Mouse (Mus musculus) limb, embryonic 11.5 days (tissue): ENCODE measurements around the gene Irx2. TPM values are rescaled to one million over a fixed set of nuclear protein-coding genes. Genes with fewer than 3 reads are reported as not detected.

ENCODE experiments used
- ATAC-seq: fragments of 200-750 bp; cut with Nextera tagmentation; 2 replicates; pipeline ENCODE4 v1.8.0; 2017; ENCODE audit warnings: low read depth; ENCODE audit not compliant: insufficient number of reproducible peaks, low FRiP score, low TSS enrichment
- DNase-seq: peaks from one replicate; pipeline ENCODE4 v3.0.0-alpha.2; 2015; ENCODE audit warnings: low spot score
- H3K27ac ChIP-seq: fragments of 300-500 bp; sonication (generic); replicated peaks from 2 replicates; pipeline ENCODE4 v1.5.1; 2014; ENCODE audit warnings: low read depth, mild to moderate bottlenecking, low read length
- H3K27me3 ChIP-seq: fragments of 300-500 bp; sonication (generic); 2 replicates; pipeline ENCODE4 v1.6.1; 2014; ENCODE audit warnings: mild to moderate bottlenecking, low read length, mixed read lengths; ENCODE audit not compliant: control insufficient read depth, insufficient read depth
- H3K36me3 ChIP-seq: fragments of 300-500 bp; sonication (generic); 2 replicates; pipeline ENCODE4 v1.6.1; 2014; ENCODE audit warnings: mild to moderate bottlenecking, low read length, moderate library complexity, mixed read lengths; ENCODE audit not compliant: control insufficient read depth, insufficient read depth
- H3K4me1 ChIP-seq: fragments of 300-500 bp; sonication (generic); 2 replicates; pipeline ENCODE4 v1.6.1; 2014; ENCODE audit warnings: low read length, mixed read lengths; ENCODE audit not compliant: control insufficient read depth, insufficient read depth
- H3K4me2 ChIP-seq: fragments of 300-500 bp; sonication (generic); 2 replicates; pipeline ENCODE4 v1.6.1; 2014; ENCODE audit warnings: low read depth, mild to moderate bottlenecking, moderate library complexity; ENCODE audit not compliant: severe bottlenecking
- H3K4me3 ChIP-seq: fragments of 300-500 bp; sonication (generic); 2 replicates; pipeline ENCODE4 v1.5.1; 2014; ENCODE audit warnings: low read depth, low read length
- H3K9ac ChIP-seq: fragments of 300-500 bp; sonication (generic); 2 replicates; pipeline ENCODE4 v1.6.1; 2014; ENCODE audit warnings: mild to moderate bottlenecking, low read length
- H3K9me3 ChIP-seq: fragments of 300-500 bp; sonication (generic); 2 replicates; pipeline ENCODE4 v1.6.1; 2016; ENCODE audit warnings: low read length; ENCODE audit not compliant: control insufficient read depth
- WGBS: fragments of 180-500 bp; shearing (Covaris S2); extraction: QIAGEN DNeasy Blood & Tissue Kit; methylation state at CpG from one replicate; pipeline ENCODE4 v1.1.7; 2014; 5-methylcytosine and 5-hydroxymethylcytosine counted together
- polyA plus RNA-seq: library from polyadenylated mRNA; unstranded; fragments of >200 nt; fragmentation: Nextera tagmentation; extraction: Ambion mirVana; gene quantifications from 2 replicates; pipeline ENCODE4 v1.2.1, GENCODE M21; 2014

Gene Irx2
- polyA plus RNA-seq, 1 experiment from 2014 or later: 1.5 TPM

- no peaks in the 10 kb centered on the region for H3K36me3 ChIP-seq
- no peak overlapping the region for H3K27ac ChIP-seq
- peak overlapping the region; percentile 24; the same call in 1 of the 2 replicates for H3K4me2 ChIP-seq
- ATAC-seq (no peak), DNase-seq (peak; percentile 71)
- under 1% methylated on average over 46 of the region's 46 CpGs for WGBS
- peaks cover 8% of the 10 kb centered on the region; the same call in 1 of the 2 replicates for H3K4me1 ChIP-seq
- no peak overlapping the region for H3K9ac ChIP-seq
- peaks cover 80% of the 10 kb centered on the region for H3K27me3 ChIP-seq
- H3K9me3 ChIP-seq: no peaks in the 10 kb centered on the region
- H3K4me3 ChIP-seq: 0 out of 2 replicates have a peak overlapping the region, but pooled peaks have one; percentile 6
Measured at GRCm38 (mm10) chr13:72623926-72624846, 4.4 kb upstream of the Irx2 start.

- H3K9ac ChIP-seq: no peak overlapping the region
- H3K9me3 ChIP-seq: no peaks in the 10 kb centered on the region
- 3% methylated on average over 6 of the region's 6 CpGs for WGBS
- H3K4me1 ChIP-seq: peaks cover 8% of the 10 kb centered on the region; the same call in 1 of the 2 replicates
- DNase-seq: no peak
- H3K4me3 ChIP-seq: 0 out of 2 replicates have a peak overlapping the region, but pooled peaks have one; percentile 6
- H3K36me3 ChIP-seq: no peaks in the 10 kb centered on the region
- no peak for ATAC-seq
- no peak overlapping the region; the same call in 1 of the 2 replicates for H3K4me2 ChIP-seq
- H3K27ac ChIP-seq: no peak overlapping the region
- H3K27me3 ChIP-seq: peaks cover 79% of the 10 kb centered on the region
Measured at GRCm38 (mm10) chr13:72624847-72625170, 3.8 kb upstream of the Irx2 start.

- Histone ChIP-seq H3K9ac (no peak overlapping the region), H3K4me1 (peaks cover 8% of the 10 kb centered on the region; the same call in 1 of the 2 replicates), H3K4me2 (no peak overlapping the region), H3K27me3 (peaks cover 83% of the 10 kb centered on the region), H3K9me3 (no peaks in the 10 kb centered on the region), H3K36me3 (no peaks in the 10 kb centered on the region), H3K4me3 (no peak overlapping the region), H3K27ac (no peak overlapping the region)
- DNase-seq (peak; percentile 68), ATAC-seq (no peak)
- WGBS: 4% methylated on average over 28 of the region's 28 CpGs
Measured at GRCm38 (mm10) chr13:72625236-72625950, 3.2 kb upstream of the Irx2 start.

GRCm38 (mm10) chr13:72627391-72628321, 964 bp upstream of the Irx2 start:
- no peak; the same call in 1 of the 2 replicates for ATAC-seq

GRCm38 (mm10) chr13:72628935-72629631, 463 bp downstream of the Irx2 start:
- DNase-seq (peak; percentile 68), ATAC-seq (peak; percentile 44; the same call in 1 of the 2 replicates)
- peaks cover 13% of the 10 kb centered on the region; the same call in 1 of the 2 replicates for H3K4me1 ChIP-seq
- H3K9me3 ChIP-seq: no peaks in the 10 kb centered on the region
- H3K4me3 ChIP-seq: peak overlapping the region; percentile 45
- no peaks in the 10 kb centered on the region for H3K36me3 ChIP-seq
- under 1% methylated on average over 85 of the region's 88 CpGs for WGBS
- no peak overlapping the region for H3K27ac ChIP-seq
- H3K9ac ChIP-seq: peak overlapping the region; percentile 52; the same call in 1 of the 2 replicates
- H3K27me3 ChIP-seq: peaks cover 85% of the 10 kb centered on the region
- peak overlapping the region; percentile 90 for H3K4me2 ChIP-seq

More at GRCm38 (mm10) chr13:72627391-72628321, 964 bp upstream of the Irx2 start:
- DNase-seq: peak; percentile 65
- peak overlapping the region; percentile 37; the same call in 1 of the 2 replicates for H3K9ac ChIP-seq
- no peaks in the 10 kb centered on the region for H3K36me3 ChIP-seq
- no peaks in the 10 kb centered on the region for H3K9me3 ChIP-seq
- H3K4me1 ChIP-seq: peaks cover 13% of the 10 kb centered on the region; the same call in 1 of the 2 replicates
- H3K4me2 ChIP-seq: peak overlapping the region; percentile 90
- H3K27ac ChIP-seq: no peak overlapping the region
- peaks cover 88% of the 10 kb centered on the region for H3K27me3 ChIP-seq
- H3K4me3 ChIP-seq: peak overlapping the region; percentile 45
- WGBS: under 1% methylated on average over 42 of the region's 42 CpGs

- no peak overlapping the region for H3K9ac ChIP-seq
- under 1% methylated on average over 13 of the region's 13 CpGs for WGBS
- ATAC-seq: no peak
- no peaks in the 10 kb centered on the region for H3K36me3 ChIP-seq
- H3K4me1 ChIP-seq: peaks cover 13% of the 10 kb centered on the region; the same call in 1 of the 2 replicates
- peaks cover 85% of the 10 kb centered on the region for H3K27me3 ChIP-seq
- peak; percentile 56 for DNase-seq
- H3K27ac ChIP-seq: no peak overlapping the region
- no peaks in the 10 kb centered on the region for H3K9me3 ChIP-seq
- H3K4me2 ChIP-seq: peak overlapping the region; percentile 90
- H3K4me3 ChIP-seq: peak overlapping the region; percentile 45; the same call in 1 of the 2 replicates
Measured at GRCm38 (mm10) chr13:72629806-72630205, 1.2 kb downstream of the Irx2 start.

GRCm38 (mm10) chr13:72630501-72631372, 2.1 kb downstream of the Irx2 start:
- Histone ChIP-seq H3K9ac (no peak overlapping the region), H3K4me2 (peak overlapping the region; percentile 34), H3K27me3 (peaks cover 87% of the 10 kb centered on the region), H3K9me3 (no peaks in the 10 kb centered on the region), H3K4me3 (peak overlapping the region; percentile 17; the same call in 1 of the 2 replicates), H3K36me3 (no peaks in the 10 kb centered on the region), H3K4me1 (peaks cover 13% of the 10 kb centered on the region; the same call in 1 of the 2 replicates), H3K27ac (no peak overlapping the region)
- ATAC-seq (no peak), DNase-seq (peak; percentile 60)
- 2% methylated on average over 60 of the region's 60 CpGs for WGBS
